Mouse (Mus musculus): Measurements from ENCODE around the gene Dynll1. TPM values are rescaled to one million over a fixed set of nuclear protein-coding genes. Genes with fewer than 3 reads are reported as not detected.
"Not testable (repeated sequence)": the region's sequence is repeated elsewhere in the genome, so short reads cannot be mapped to it uniquely, and the experiment has no call there.

The Dynll1 gene
- polyA plus RNA-seq, 1 experiment from 2014 or later: 470 TPM

GRCm38 (mm10) chr5:115313668-115313943 is 12.8 kb upstream of the Dynll1 start:
- peak overlapping the region; percentile 49; the same call in 1 of the 2 replicates for H3K4me2 ChIP-seq (ENCODE audit: low read depth, low read length)
- H3K4me3 ChIP-seq (ENCODE audit: low read depth, low read length): no peak overlapping the region

DNA sequence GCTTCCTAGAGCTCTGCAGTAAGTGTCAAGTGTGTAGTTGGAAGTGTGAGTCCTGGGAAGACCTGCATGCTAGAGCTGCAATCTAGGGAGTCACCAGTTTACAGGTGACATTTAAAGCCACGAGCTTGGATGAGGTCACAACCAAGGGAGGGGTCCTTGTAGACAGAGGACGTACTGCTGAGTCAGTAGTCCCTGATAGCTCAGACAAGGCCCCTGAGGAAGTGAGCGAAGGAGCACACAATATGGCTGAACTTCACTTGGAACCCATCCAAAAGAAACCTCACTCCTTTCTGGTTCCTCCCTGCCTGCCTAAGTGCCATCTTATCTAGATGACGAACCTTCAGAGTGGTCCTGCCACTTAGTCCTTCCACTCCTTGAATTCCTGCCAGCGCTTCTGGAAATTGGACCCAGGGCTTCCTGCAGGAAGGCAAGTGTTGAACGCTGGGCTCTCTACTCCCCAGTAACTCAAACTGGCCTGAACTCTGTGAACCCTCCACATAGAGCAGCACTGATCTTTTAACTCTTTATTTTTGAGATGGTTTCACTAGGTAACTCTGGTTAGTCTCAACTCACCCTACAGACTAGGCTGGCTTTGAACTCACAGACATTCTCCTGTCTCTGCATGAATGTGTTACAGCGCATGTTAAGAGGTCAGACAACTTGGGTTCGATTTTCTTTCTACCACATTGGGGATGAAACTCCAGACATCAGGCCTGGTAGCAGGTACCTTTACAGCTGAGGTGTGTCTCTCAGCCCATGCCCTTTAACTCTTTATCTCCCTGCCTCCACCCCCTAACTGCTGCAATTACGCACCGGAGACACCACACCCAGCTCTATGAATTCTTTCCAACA is 12.2 kb upstream of the Dynll1 start:
- Histone ChIP-seq H3K4me2 (ENCODE audit: low read depth, low read length) (peak overlapping the region; percentile 49), H3K4me3 (ENCODE audit: low read depth, low read length) (peak overlapping the region; percentile 14), H3K4me1 (ENCODE audit: control insufficient read depth, low read depth, low read length) (peaks cover 31% of the 10 kb centered on the region), H3K36me3 (ENCODE audit: control insufficient read depth, insufficient read depth) (no peaks in the 10 kb centered on the region), H3K9ac (ENCODE audit: low read depth, low read length) (peak overlapping the region; percentile 25; the same call in 1 of the 2 replicates), H3K27ac (ENCODE audit: low read length) (peak overlapping the region; percentile 81), H3K9me3 (replicated peaks; ENCODE audit: control insufficient read depth, low read length) (no peaks in the 10 kb centered on the region), H3K27me3 (ENCODE audit: control insufficient read depth, insufficient read depth, low read depth, low read length) (no peaks in the 10 kb centered on the region)
- WGBS (ENCODE audit: insufficient replicate concordance): 41% methylated on average over 10 of the region's 10 CpGs
- peak; percentile 83 for ATAC-seq (ENCODE audit: low read depth)

More at GRCm38 (mm10) chr5:115313668-115313943, 12.8 kb upstream of the Dynll1 start:
- no peaks in the 10 kb centered on the region for H3K36me3 ChIP-seq (ENCODE audit: control insufficient read depth, insufficient read depth)
- WGBS (ENCODE audit: insufficient replicate concordance): 13% methylated on average over 5 of the region's 5 CpGs
- peak overlapping the region; percentile 2; the same call in 1 of the 2 replicates for H3K27ac ChIP-seq (ENCODE audit: low read length)
- H3K4me1 ChIP-seq (ENCODE audit: control insufficient read depth, low read depth, low read length): peaks cover 32% of the 10 kb centered on the region
- no peak overlapping the region for H3K9ac ChIP-seq (ENCODE audit: low read depth, low read length)
- H3K9me3 ChIP-seq (replicated peaks; ENCODE audit: control insufficient read depth, low read length): no peaks in the 10 kb centered on the region
- H3K27me3 ChIP-seq (ENCODE audit: control insufficient read depth, insufficient read depth, low read depth, low read length): no peaks in the 10 kb centered on the region
- no peak for ATAC-seq (ENCODE audit: low read depth)

DNA sequence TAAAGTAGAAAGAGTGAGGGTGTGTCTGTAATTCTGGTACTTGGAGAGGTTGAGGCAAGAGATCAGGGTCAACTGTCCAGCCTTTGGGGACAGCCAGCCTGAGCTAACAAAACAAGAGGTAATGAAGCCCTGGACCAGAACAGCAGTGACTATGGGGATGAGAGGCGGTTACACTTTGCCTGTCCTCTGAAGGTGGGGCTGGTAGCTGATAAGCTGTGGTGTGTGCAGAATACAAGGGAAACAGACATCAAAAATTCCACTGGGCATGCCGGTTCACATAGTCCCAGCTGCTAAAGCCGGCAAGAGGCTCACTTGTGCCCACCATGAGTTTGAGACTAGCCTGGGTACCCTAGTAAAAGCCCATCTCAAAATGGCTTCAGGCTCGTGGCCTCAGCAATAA is 11.6 kb upstream of the Dynll1 start:
- H3K4me1 ChIP-seq (ENCODE audit: control insufficient read depth, low read depth, low read length): peaks cover 24% of the 10 kb centered on the region
- H3K4me2 ChIP-seq (ENCODE audit: low read depth, low read length): peak overlapping the region; percentile 49
- H3K27me3 ChIP-seq (ENCODE audit: control insufficient read depth, insufficient read depth, low read depth, low read length): no peaks in the 10 kb centered on the region
- peak overlapping the region; percentile 14 for H3K4me3 ChIP-seq (ENCODE audit: low read depth, low read length)
- peak overlapping the region; percentile 81 for H3K27ac ChIP-seq (ENCODE audit: low read length)
- peak overlapping the region; percentile 25; the same call in 1 of the 2 replicates for H3K9ac ChIP-seq (ENCODE audit: low read depth, low read length)
- H3K9me3 ChIP-seq (replicated peaks; ENCODE audit: control insufficient read depth, low read length): no peaks in the 10 kb centered on the region
- peak; percentile 81 for ATAC-seq (ENCODE audit: low read depth)
- H3K36me3 ChIP-seq (ENCODE audit: control insufficient read depth, insufficient read depth): no peaks in the 10 kb centered on the region
- 23% methylated on average over 4 of the region's 4 CpGs for WGBS (ENCODE audit: insufficient replicate concordance)

- peak overlapping the region; percentile 64 for H3K9ac ChIP-seq (ENCODE audit: low read depth, low read length)
- peaks cover 28% of the 10 kb centered on the region for H3K4me1 ChIP-seq (ENCODE audit: control insufficient read depth, low read depth, low read length)
- WGBS (ENCODE audit: insufficient replicate concordance): 60% methylated on average over 7 of the region's 7 CpGs
- not testable (repeated sequence) for H3K9me3 ChIP-seq (replicated peaks; ENCODE audit: control insufficient read depth, low read length); ATAC-seq (ENCODE audit: low read depth); H3K27me3 ChIP-seq (ENCODE audit: control insufficient read depth, insufficient read depth, low read depth, low read length)
- peak overlapping the region; percentile 89; the same call in 1 of the 2 replicates for H3K4me3 ChIP-seq (ENCODE audit: low read depth, low read length)
- peaks cover 17% of the 10 kb centered on the region for H3K36me3 ChIP-seq (ENCODE audit: control insufficient read depth, insufficient read depth)
- H3K27ac ChIP-seq (ENCODE audit: low read length): peak overlapping the region; percentile 71; the same call in 1 of the 2 replicates
- H3K4me2 ChIP-seq (ENCODE audit: low read depth, low read length): peak overlapping the region; percentile 83
Observed at GRCm38 (mm10) chr5:115302190-115302589, 1.4 kb upstream of the Dynll1 start.

GRCm38 (mm10) chr5:115301615-115302014 is 816 bp upstream of the Dynll1 start:
- 24% methylated on average over 13 of the region's 13 CpGs for WGBS (ENCODE audit: insufficient replicate concordance)

DNA sequence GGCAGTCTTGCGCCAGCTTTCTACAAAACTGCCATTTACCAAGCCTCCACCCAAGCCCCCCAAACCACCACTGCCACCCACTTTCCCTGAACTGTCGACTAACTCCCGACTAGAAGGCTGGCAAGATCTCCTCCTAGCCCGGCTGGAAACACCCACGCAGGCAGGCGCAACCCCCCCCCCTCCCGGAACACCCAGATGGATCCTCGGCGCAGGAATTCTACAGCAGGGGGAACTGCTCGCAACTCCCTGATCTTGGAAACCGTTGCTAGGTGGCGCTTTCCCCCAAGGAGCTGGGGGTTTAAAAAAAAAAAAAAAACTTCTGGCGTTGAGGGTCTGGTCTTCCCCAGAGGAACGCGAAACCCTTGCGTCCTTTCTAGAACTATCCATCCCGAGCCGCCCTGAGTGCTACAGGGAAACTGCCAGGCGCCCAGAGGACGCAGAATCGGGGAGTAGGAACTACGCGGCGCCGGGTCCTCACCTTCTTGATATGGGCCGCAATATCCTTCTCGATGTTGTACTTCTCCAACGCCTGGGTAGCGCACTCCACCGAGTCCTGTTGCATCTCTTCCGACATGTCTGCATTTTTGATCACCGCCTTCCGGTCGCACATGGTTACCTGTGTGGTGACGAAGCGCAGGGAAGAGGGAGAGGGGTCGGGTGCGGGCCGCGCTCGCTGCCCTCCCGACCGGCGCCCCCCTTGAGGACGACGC is 609 bp downstream of the Dynll1 start:
- ATAC-seq (ENCODE audit: low read depth): peak; percentile 1
- under 1% methylated on average over 46 of the region's 46 CpGs for WGBS (ENCODE audit: insufficient replicate concordance)
- H3K9ac ChIP-seq (ENCODE audit: low read depth, low read length): peak overlapping the region; percentile 87
- peaks cover 41% of the 10 kb centered on the region for H3K4me1 ChIP-seq (ENCODE audit: control insufficient read depth, low read depth, low read length)
- peak overlapping the region; percentile 83 for H3K4me2 ChIP-seq (ENCODE audit: low read depth, low read length)
- H3K36me3 ChIP-seq (ENCODE audit: control insufficient read depth, insufficient read depth): peaks cover 32% of the 10 kb centered on the region
- H3K9me3 ChIP-seq (replicated peaks; ENCODE audit: control insufficient read depth, low read length): no peaks in the 10 kb centered on the region
- H3K27ac ChIP-seq (ENCODE audit: low read length): peak overlapping the region; percentile 91
- no peaks in the 10 kb centered on the region for H3K27me3 ChIP-seq (ENCODE audit: control insufficient read depth, insufficient read depth, low read depth, low read length)
- H3K4me3 ChIP-seq (ENCODE audit: low read depth, low read length): peak overlapping the region; percentile 89

More at GRCm38 (mm10) chr5:115301615-115302014, 816 bp upstream of the Dynll1 start:
- H3K4me1 ChIP-seq (ENCODE audit: control insufficient read depth, low read depth, low read length): peaks cover 34% of the 10 kb centered on the region
- peak overlapping the region; percentile 64 for H3K9ac ChIP-seq (ENCODE audit: low read depth, low read length)
- peak overlapping the region; percentile 89 for H3K4me3 ChIP-seq (ENCODE audit: low read depth, low read length)
- peak overlapping the region; percentile 83 for H3K4me2 ChIP-seq (ENCODE audit: low read depth, low read length)
- H3K36me3 ChIP-seq (ENCODE audit: control insufficient read depth, insufficient read depth): peaks cover 21% of the 10 kb centered on the region
- no peak for ATAC-seq (ENCODE audit: low read depth)
- H3K9me3 ChIP-seq (replicated peaks; ENCODE audit: control insufficient read depth, low read length): no peaks in the 10 kb centered on the region
- no peaks in the 10 kb centered on the region for H3K27me3 ChIP-seq (ENCODE audit: control insufficient read depth, insufficient read depth, low read depth, low read length)
- peak overlapping the region; percentile 71 for H3K27ac ChIP-seq (ENCODE audit: low read length)

DNA sequence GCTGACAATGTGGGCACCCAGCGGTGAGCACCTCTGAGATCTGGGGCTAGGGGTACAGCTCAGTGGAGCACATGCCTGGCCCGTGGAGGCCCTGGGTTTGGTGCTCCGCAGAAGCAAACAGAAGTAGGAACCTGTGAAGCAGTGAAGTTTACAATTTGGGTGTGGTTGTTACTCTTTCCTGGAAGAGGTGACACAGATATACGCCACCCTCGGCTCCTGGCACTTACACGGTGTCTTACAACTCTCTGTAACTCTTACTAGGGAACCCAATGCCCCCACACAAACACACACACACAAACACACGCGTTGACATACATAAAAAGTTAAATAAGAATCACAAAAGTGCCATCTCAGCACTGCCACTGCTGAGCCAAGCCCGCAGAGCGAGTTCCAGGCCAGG is 4.5 kb downstream of the Dynll1 start:
- Histone ChIP-seq H3K27ac (ENCODE audit: low read length) (peak overlapping the region; percentile 69), H3K27me3 (ENCODE audit: control insufficient read depth, insufficient read depth, low read depth, low read length) (no peaks in the 10 kb centered on the region), H3K4me2 (ENCODE audit: low read depth, low read length) (peak overlapping the region; percentile 27; the same call in 1 of the 2 replicates), H3K9me3 (replicated peaks; ENCODE audit: control insufficient read depth, low read length) (no peaks in the 10 kb centered on the region), H3K4me1 (ENCODE audit: control insufficient read depth, low read depth, low read length) (peaks cover 32% of the 10 kb centered on the region), H3K9ac (ENCODE audit: low read depth, low read length) (no peak overlapping the region), H3K4me3 (ENCODE audit: low read depth, low read length) (no peak overlapping the region), H3K36me3 (ENCODE audit: control insufficient read depth, insufficient read depth) (peaks cover 32% of the 10 kb centered on the region)
- 56% methylated on average over 10 of the region's 10 CpGs for WGBS (ENCODE audit: insufficient replicate concordance)
- ATAC-seq (ENCODE audit: low read depth): no peak

- no peak overlapping the region for H3K4me2 ChIP-seq (ENCODE audit: low read depth, low read length)
- H3K27ac ChIP-seq (ENCODE audit: low read length): no peak overlapping the region
- peaks cover 32% of the 10 kb centered on the region for H3K36me3 ChIP-seq (ENCODE audit: control insufficient read depth, insufficient read depth)
- no peak overlapping the region for H3K4me3 ChIP-seq (ENCODE audit: low read depth, low read length)
- no peaks in the 10 kb centered on the region for H3K9me3 ChIP-seq (replicated peaks; ENCODE audit: control insufficient read depth, low read length)
- no peak overlapping the region for H3K9ac ChIP-seq (ENCODE audit: low read depth, low read length)
- H3K4me1 ChIP-seq (ENCODE audit: control insufficient read depth, low read depth, low read length): peaks cover 21% of the 10 kb centered on the region
- H3K27me3 ChIP-seq (ENCODE audit: control insufficient read depth, insufficient read depth, low read depth, low read length): no peaks in the 10 kb centered on the region
- WGBS (ENCODE audit: insufficient replicate concordance): 84% methylated on average over 8 of the region's 8 CpGs
- no peak for ATAC-seq (ENCODE audit: low read depth)
Observed at GRCm38 (mm10) chr5:115294173-115294572, 6.6 kb downstream of the Dynll1 start.

GRCm38 (mm10) chr5:115284735-115285134 is 16.1 kb downstream of the Dynll1 start:
- Histone ChIP-seq H3K27ac (ENCODE audit: low read length) (no peak overlapping the region), H3K4me2 (ENCODE audit: low read depth, low read length) (no peak overlapping the region), H3K4me1 (ENCODE audit: control insufficient read depth, low read depth, low read length) (peaks cover 7% of the 10 kb centered on the region), H3K9me3 (replicated peaks; ENCODE audit: control insufficient read depth, low read length) (no peaks in the 10 kb centered on the region), H3K36me3 (ENCODE audit: control insufficient read depth, insufficient read depth) (peaks cover 14% of the 10 kb centered on the region), H3K27me3 (ENCODE audit: control insufficient read depth, insufficient read depth, low read depth, low read length) (no peaks in the 10 kb centered on the region), H3K4me3 (ENCODE audit: low read depth, low read length) (no peak overlapping the region), H3K9ac (ENCODE audit: low read depth, low read length) (no peak overlapping the region)
- 74% methylated on average over 3 of the region's 3 CpGs for WGBS (ENCODE audit: insufficient replicate concordance)
- ATAC-seq (ENCODE audit: low read depth): no peak
